Mouse (Mus musculus): ENCODE data around the gene Elfn2. TPM values are rescaled to one million over a fixed set of nuclear protein-coding genes. Genes with fewer than 3 reads are reported as not detected.
A peak's percentile ranks its signal among the peaks of the same experiment; 100 is the strongest.

Gene Elfn2
- polyA plus RNA-seq, 1 experiment from 2014 or later = 0.13 TPM

DNA sequence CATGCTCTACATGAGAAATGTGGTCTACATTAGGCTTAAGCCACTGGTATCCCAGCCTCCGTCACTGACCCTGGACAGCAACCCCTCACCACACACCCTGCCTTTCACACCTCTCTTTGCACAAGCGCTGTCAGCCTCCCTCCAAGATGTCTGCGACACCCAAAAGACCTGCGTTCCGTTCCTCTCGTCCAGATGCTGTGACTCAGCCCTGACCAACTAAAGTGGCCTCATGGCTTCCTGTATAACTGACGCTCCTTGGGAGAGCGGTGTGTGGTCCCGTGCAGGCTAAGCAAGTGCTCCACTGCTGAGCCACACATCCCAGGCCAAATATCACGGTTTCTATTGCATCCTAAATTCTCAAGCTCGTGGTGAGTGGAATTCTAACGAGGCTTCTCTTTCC, 22.1 kb upstream of the Elfn2 start:
- H3K4me2 ChIP-seq (ENCODE audit: low read length) = no peak overlapping the region
- ATAC-seq (replicated peaks; ENCODE audit: low FRiP score, low read depth) = no peak
- no peak for TF ChIP-seq CTCF (IDR thresholded peaks at IDR 0.05; ENCODE audit: low read depth)
- no peak overlapping the region for H3K4me3 ChIP-seq (replicated peaks; ENCODE audit: low read depth, low read length)
- H3K27ac ChIP-seq = no peak overlapping the region
- 42% methylated on average over 12 of the region's 12 CpGs for WGBS
- DNase-seq (ENCODE audit: low spot score) = no peak
- no peaks in the 10 kb centered on the region for H3K27me3 ChIP-seq (ENCODE audit: insufficient read depth, low read length)
- no peaks in the 10 kb centered on the region for H3K9me3 ChIP-seq (replicated peaks; ENCODE audit: low read length)
- no peaks in the 10 kb centered on the region for H3K36me3 ChIP-seq (ENCODE audit: insufficient read depth, low read length)
- no peak overlapping the region for H3K9ac ChIP-seq (ENCODE audit: low read depth, low read length)
- no peaks in the 10 kb centered on the region for H3K4me1 ChIP-seq (replicated peaks; ENCODE audit: insufficient read depth, low read length)

GRCm38 (mm10) chr15:78737146-78737545, 18.6 kb upstream of the Elfn2 start:
- TF ChIP-seq CTCF (IDR thresholded peaks at IDR 0.05; ENCODE audit: low read depth) = no peak
- no peak overlapping the region for H3K27ac ChIP-seq

GRCm38 (mm10) chr15:78736681-78737100, 18.1 kb upstream of the Elfn2 start:
- no peak overlapping the region for H3K27ac ChIP-seq

More at GRCm38 (mm10) chr15:78737146-78737545, 18.6 kb upstream of the Elfn2 start:
- Histone ChIP-seq H3K9ac (ENCODE audit: low read depth, low read length) (no peak overlapping the region), H3K4me2 (ENCODE audit: low read length) (no peak overlapping the region), H3K9me3 (replicated peaks; ENCODE audit: low read length) (no peaks in the 10 kb centered on the region), H3K27me3 (ENCODE audit: insufficient read depth, low read length) (no peaks in the 10 kb centered on the region), H3K4me1 (replicated peaks; ENCODE audit: insufficient read depth, low read length) (no peaks in the 10 kb centered on the region), H3K4me3 (replicated peaks; ENCODE audit: low read depth, low read length) (no peak overlapping the region), H3K36me3 (ENCODE audit: insufficient read depth, low read length) (no peaks in the 10 kb centered on the region)
- no peak for DNase-seq (ENCODE audit: low spot score)
- WGBS = 36% methylated on average over 6 of the region's 6 CpGs
- no peak for ATAC-seq (replicated peaks; ENCODE audit: low FRiP score, low read depth)

GRCm38 (mm10) chr15:78736181-78736579, 17.6 kb upstream of the Elfn2 start:
- Histone ChIP-seq H3K4me1 (replicated peaks; ENCODE audit: insufficient read depth, low read length) (no peaks in the 10 kb centered on the region), H3K9me3 (replicated peaks; ENCODE audit: low read length) (no peaks in the 10 kb centered on the region), H3K9ac (ENCODE audit: low read depth, low read length) (no peak overlapping the region), H3K4me3 (replicated peaks; ENCODE audit: low read depth, low read length) (no peak overlapping the region), H3K4me2 (ENCODE audit: low read length) (no peak overlapping the region), H3K36me3 (ENCODE audit: insufficient read depth, low read length) (no peaks in the 10 kb centered on the region), H3K27me3 (ENCODE audit: insufficient read depth, low read length) (no peaks in the 10 kb centered on the region), H3K27ac (no peak overlapping the region)
- peak; percentile 18 for DNase-seq (ENCODE audit: low spot score)
- 32% methylated on average over 3 of the region's 3 CpGs for WGBS
- ATAC-seq (replicated peaks; ENCODE audit: low FRiP score, low read depth) = no peak
- TF ChIP-seq CTCF (IDR thresholded peaks at IDR 0.05; ENCODE audit: low read depth) = no peak

More at GRCm38 (mm10) chr15:78736681-78737100, 18.1 kb upstream of the Elfn2 start:
- Histone ChIP-seq H3K4me2 (ENCODE audit: low read length) (no peak overlapping the region), H3K9me3 (replicated peaks; ENCODE audit: low read length) (no peaks in the 10 kb centered on the region), H3K4me3 (replicated peaks; ENCODE audit: low read depth, low read length) (no peak overlapping the region), H3K27me3 (ENCODE audit: insufficient read depth, low read length) (no peaks in the 10 kb centered on the region), H3K36me3 (ENCODE audit: insufficient read depth, low read length) (no peaks in the 10 kb centered on the region), H3K4me1 (replicated peaks; ENCODE audit: insufficient read depth, low read length) (no peaks in the 10 kb centered on the region), H3K9ac (ENCODE audit: low read depth, low read length) (no peak overlapping the region)
- WGBS = 9% methylated on average over 7 of the region's 7 CpGs
- DNase-seq (ENCODE audit: low spot score) (peak; percentile 90), ATAC-seq (replicated peaks; ENCODE audit: low FRiP score, low read depth) (peak; percentile 82)
- TF ChIP-seq CTCF (IDR thresholded peaks at IDR 0.05; ENCODE audit: low read depth) = no peak

DNA sequence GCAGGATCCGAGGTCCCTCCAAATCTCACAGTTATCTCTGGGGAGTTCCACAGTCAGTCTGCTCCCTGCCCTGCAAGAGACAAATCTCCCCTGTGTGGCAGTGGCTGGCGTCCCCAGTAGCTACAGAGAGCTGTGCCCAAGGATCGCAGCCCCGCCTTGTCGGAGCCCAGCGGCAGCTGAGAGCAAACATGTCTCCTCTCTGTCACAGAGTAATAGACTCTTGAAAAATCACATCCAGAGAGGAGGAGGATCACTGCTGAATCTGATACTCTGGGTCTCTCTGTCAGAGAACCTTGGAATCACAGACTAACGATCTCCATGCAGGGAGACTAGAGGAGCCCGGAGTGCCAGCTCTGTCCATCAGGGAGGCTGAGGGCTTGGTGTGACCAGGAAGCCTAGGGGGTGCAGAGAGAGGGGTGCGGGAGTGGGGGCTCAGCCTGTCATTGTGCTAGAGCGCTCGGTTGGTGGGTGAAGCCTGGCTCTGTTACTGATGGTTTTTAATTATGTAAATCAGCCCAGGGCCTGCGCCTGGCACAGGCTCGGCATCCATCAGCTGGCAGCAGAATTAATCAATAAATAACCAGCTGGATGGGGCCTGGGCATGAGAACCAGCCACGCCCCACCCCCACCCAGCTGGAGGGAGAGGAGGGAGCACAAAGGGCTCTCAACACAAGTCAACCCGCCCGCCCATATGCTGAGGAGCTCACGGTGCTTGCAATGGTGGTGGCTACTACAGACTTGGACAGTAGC, 17.0 kb upstream of the Elfn2 start:
- Histone ChIP-seq H3K27ac (no peak overlapping the region), H3K4me2 (ENCODE audit: low read length) (no peak overlapping the region), H3K4me1 (replicated peaks; ENCODE audit: insufficient read depth, low read length) (no peaks in the 10 kb centered on the region), H3K27me3 (ENCODE audit: insufficient read depth, low read length) (no peaks in the 10 kb centered on the region), H3K36me3 (ENCODE audit: insufficient read depth, low read length) (no peaks in the 10 kb centered on the region), H3K4me3 (replicated peaks; ENCODE audit: low read depth, low read length) (no peak overlapping the region), H3K9ac (ENCODE audit: low read depth, low read length) (no peak overlapping the region), H3K9me3 (replicated peaks; ENCODE audit: low read length) (no peaks in the 10 kb centered on the region)
- ATAC-seq (replicated peaks; ENCODE audit: low FRiP score, low read depth) = peak; percentile 40; the same call in 1 of the 2 replicates
- DNase-seq (ENCODE audit: low spot score) = peak; percentile 64
- 20% methylated on average over 17 of the region's 17 CpGs for WGBS
- TF ChIP-seq CTCF (IDR thresholded peaks at IDR 0.05; ENCODE audit: low read depth) = no peak

- TF ChIP-seq CTCF (IDR thresholded peaks at IDR 0.05; ENCODE audit: low read depth) = no peak
- no peaks in the 10 kb centered on the region for H3K27me3 ChIP-seq (ENCODE audit: insufficient read depth, low read length)
- ATAC-seq (replicated peaks; ENCODE audit: low FRiP score, low read depth) (no peak), DNase-seq (ENCODE audit: low spot score) (no peak)
- no peaks in the 10 kb centered on the region for H3K4me1 ChIP-seq (replicated peaks; ENCODE audit: insufficient read depth, low read length)
- no peaks in the 10 kb centered on the region for H3K9me3 ChIP-seq (replicated peaks; ENCODE audit: low read length)
- H3K9ac ChIP-seq (ENCODE audit: low read depth, low read length) = no peak overlapping the region
- H3K27ac ChIP-seq = no peak overlapping the region
- H3K4me2 ChIP-seq (ENCODE audit: low read length) = no peak overlapping the region
- WGBS = 69% methylated on average over 4 of the region's 4 CpGs
- no peaks in the 10 kb centered on the region for H3K36me3 ChIP-seq (ENCODE audit: insufficient read depth, low read length)
- no peak overlapping the region for H3K4me3 ChIP-seq (replicated peaks; ENCODE audit: low read depth, low read length)
Observed at GRCm38 (mm10) chr15:78731830-78732229, 13.3 kb upstream of the Elfn2 start.
